Mouse (Mus musculus): ENCODE results near the gene Pde10a. TPM values are rescaled to one million over a fixed set of nuclear protein-coding genes. Genes with fewer than 3 reads are reported as not detected.

Pde10a gene
- total and polyA plus RNA-seq, 2 experiments from 2014 or later: 1.5 to 3.0 TPM

- Histone ChIP-seq H3K9me3 (replicated peaks; ENCODE audit: control insufficient read depth, low read length) (no peaks in the 10 kb centered on the region), H3K9ac (replicated peaks; ENCODE audit: low read depth, low read length) (no peak overlapping the region), H3K4me2 (ENCODE audit: low read depth, low read length) (no peak overlapping the region), H3K4me1 (ENCODE audit: control insufficient read depth, insufficient read depth) (no peaks in the 10 kb centered on the region), H3K27me3 (ENCODE audit: control insufficient read depth, insufficient read depth, low read length) (no peaks in the 10 kb centered on the region), H3K36me3 (replicated peaks; ENCODE audit: control insufficient read depth, insufficient read depth, low read length) (no peaks in the 10 kb centered on the region), H3K27ac (ENCODE audit: low read depth) (no peak overlapping the region), H3K4me3 (ENCODE audit: low read depth, low read length) (no peak overlapping the region)
- 73% methylated on average over 8 of the region's 8 CpGs for WGBS
- TF ChIP-seq CTCF (IDR thresholded peaks at IDR 0.05; ENCODE audit: low read depth): no peak
- no peak for TF ChIP-seq EP300 (IDR thresholded peaks at IDR 0.05; ENCODE audit: low read depth)
- DNase-seq (ENCODE audit: low spot score) (no peak), ATAC-seq (ENCODE audit: insufficient read depth, low read depth) (no peak)
Observed at GRCm38 (mm10) chr17:8626421-8626820, 101.2 kb downstream of the Pde10a start.

- no peak overlapping the region for H3K4me3 ChIP-seq (ENCODE audit: low read depth, low read length)
- no peak overlapping the region for H3K4me2 ChIP-seq (ENCODE audit: low read depth, low read length)
- DNase-seq (ENCODE audit: low spot score) (no peak), ATAC-seq (ENCODE audit: insufficient read depth, low read depth) (no peak)
- no peak overlapping the region for H3K9ac ChIP-seq (replicated peaks; ENCODE audit: low read depth, low read length)
- H3K36me3 ChIP-seq (replicated peaks; ENCODE audit: control insufficient read depth, insufficient read depth, low read length): no peaks in the 10 kb centered on the region
- no peaks in the 10 kb centered on the region for H3K9me3 ChIP-seq (replicated peaks; ENCODE audit: control insufficient read depth, low read length)
- 50% methylated on average over 1 of the region's 1 CpGs for WGBS
- no peak overlapping the region for H3K27ac ChIP-seq (ENCODE audit: low read depth)
- H3K4me1 ChIP-seq (ENCODE audit: control insufficient read depth, insufficient read depth): no peaks in the 10 kb centered on the region
- TF ChIP-seq EP300 (IDR thresholded peaks at IDR 0.05; ENCODE audit: low read depth) (no peak), CTCF (IDR thresholded peaks at IDR 0.05; ENCODE audit: low read depth) (no peak)
- H3K27me3 ChIP-seq (ENCODE audit: control insufficient read depth, insufficient read depth, low read length): no peaks in the 10 kb centered on the region
Observed at GRCm38 (mm10) chr17:8631701-8632100, 106.5 kb downstream of the Pde10a start.

DNA sequence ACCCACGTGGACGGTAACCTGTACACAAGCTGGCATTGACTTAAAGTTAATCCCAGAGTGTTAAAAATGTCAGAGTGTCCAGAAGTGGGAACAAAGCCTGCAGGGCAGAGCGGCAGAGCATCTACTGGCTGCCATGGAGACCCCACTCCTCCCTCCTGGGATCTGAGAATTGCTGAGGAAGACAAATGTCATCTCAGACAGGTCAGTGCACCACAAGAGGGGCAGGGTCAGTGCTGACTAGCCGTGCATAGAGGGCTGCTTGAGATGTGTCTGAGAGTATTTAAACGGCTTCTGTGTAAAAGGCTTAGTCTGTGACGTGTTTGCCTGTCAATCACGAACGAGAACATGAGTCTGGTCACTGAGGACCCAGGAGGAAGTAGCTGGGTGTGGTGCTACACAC, 108.4 kb downstream of the Pde10a start:
- Histone ChIP-seq H3K9ac (replicated peaks; ENCODE audit: low read depth, low read length) (no peak overlapping the region), H3K4me3 (ENCODE audit: low read depth, low read length) (no peak overlapping the region), H3K4me1 (ENCODE audit: control insufficient read depth, insufficient read depth) (no peaks in the 10 kb centered on the region), H3K9me3 (replicated peaks; ENCODE audit: control insufficient read depth, low read length) (no peaks in the 10 kb centered on the region), H3K4me2 (ENCODE audit: low read depth, low read length) (no peak overlapping the region), H3K36me3 (replicated peaks; ENCODE audit: control insufficient read depth, insufficient read depth, low read length) (no peaks in the 10 kb centered on the region), H3K27me3 (ENCODE audit: control insufficient read depth, insufficient read depth, low read length) (no peaks in the 10 kb centered on the region), H3K27ac (ENCODE audit: low read depth) (no peak overlapping the region)
- DNase-seq (ENCODE audit: low spot score): no peak
- WGBS: 60% methylated on average over 8 of the region's 8 CpGs
- TF ChIP-seq EP300 (IDR thresholded peaks at IDR 0.05; ENCODE audit: low read depth): no peak
- TF ChIP-seq CTCF (IDR thresholded peaks at IDR 0.05; ENCODE audit: low read depth): no peak
- no peak for ATAC-seq (ENCODE audit: insufficient read depth, low read depth)

DNA sequence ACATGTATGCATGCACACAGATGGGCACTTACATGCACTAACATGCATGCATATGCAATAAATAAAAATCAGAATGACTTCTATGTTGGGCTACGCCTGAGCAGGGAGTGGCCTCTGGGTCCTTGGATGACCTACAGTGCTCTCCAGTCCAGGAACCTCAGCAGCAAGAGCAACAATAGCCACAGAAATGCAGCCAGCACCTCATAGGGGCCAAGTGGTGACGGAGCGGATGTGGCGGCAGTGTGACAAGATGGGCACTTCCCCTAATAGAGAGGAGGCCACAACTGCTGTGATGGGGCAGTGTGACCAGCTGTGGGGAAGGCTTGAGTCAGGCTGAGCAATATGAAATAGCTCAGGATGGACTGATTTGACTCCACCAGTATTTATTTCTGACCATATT, 109.3 kb downstream of the Pde10a start:
- Histone ChIP-seq H3K9ac (replicated peaks; ENCODE audit: low read depth, low read length) (no peak overlapping the region), H3K27me3 (ENCODE audit: control insufficient read depth, insufficient read depth, low read length) (no peaks in the 10 kb centered on the region), H3K36me3 (replicated peaks; ENCODE audit: control insufficient read depth, insufficient read depth, low read length) (no peaks in the 10 kb centered on the region), H3K9me3 (replicated peaks; ENCODE audit: control insufficient read depth, low read length) (no peaks in the 10 kb centered on the region), H3K4me1 (ENCODE audit: control insufficient read depth, insufficient read depth) (no peaks in the 10 kb centered on the region), H3K4me3 (ENCODE audit: low read depth, low read length) (no peak overlapping the region), H3K27ac (ENCODE audit: low read depth) (no peak overlapping the region), H3K4me2 (ENCODE audit: low read depth, low read length) (no peak overlapping the region)
- 66% methylated on average over 4 of the region's 4 CpGs for WGBS
- TF ChIP-seq CTCF (IDR thresholded peaks at IDR 0.05; ENCODE audit: low read depth): no peak
- TF ChIP-seq EP300 (IDR thresholded peaks at IDR 0.05; ENCODE audit: low read depth): no peak
- DNase-seq (ENCODE audit: low spot score): no peak
- ATAC-seq (ENCODE audit: insufficient read depth, low read depth): no peak

- WGBS: 62% methylated on average over 3 of the region's 3 CpGs
Observed at GRCm38 (mm10) chr17:8636231-8636630, 111.1 kb downstream of the Pde10a start.

GRCm38 (mm10) chr17:8636691-8637090, 111.5 kb downstream of the Pde10a start:
- no peak for TF ChIP-seq CTCF (IDR thresholded peaks at IDR 0.05; ENCODE audit: low read depth)
- no peak for TF ChIP-seq EP300 (IDR thresholded peaks at IDR 0.05; ENCODE audit: low read depth)
- Histone ChIP-seq H3K27ac (ENCODE audit: low read depth) (no peak overlapping the region), H3K9me3 (replicated peaks; ENCODE audit: control insufficient read depth, low read length) (no peaks in the 10 kb centered on the region), H3K36me3 (replicated peaks; ENCODE audit: control insufficient read depth, insufficient read depth, low read length) (no peaks in the 10 kb centered on the region), H3K4me3 (ENCODE audit: low read depth, low read length) (no peak overlapping the region), H3K9ac (replicated peaks; ENCODE audit: low read depth, low read length) (no peak overlapping the region), H3K27me3 (ENCODE audit: control insufficient read depth, insufficient read depth, low read length) (no peaks in the 10 kb centered on the region), H3K4me2 (ENCODE audit: low read depth, low read length) (no peak overlapping the region), H3K4me1 (ENCODE audit: control insufficient read depth, insufficient read depth) (no peaks in the 10 kb centered on the region)
- WGBS: 66% methylated on average over 11 of the region's 11 CpGs
- no peak for ATAC-seq (ENCODE audit: insufficient read depth, low read depth)
- DNase-seq (ENCODE audit: low spot score): no peak

More at GRCm38 (mm10) chr17:8636231-8636630, 111.1 kb downstream of the Pde10a start:
- Histone ChIP-seq H3K27ac (ENCODE audit: low read depth) (no peak overlapping the region), H3K4me3 (ENCODE audit: low read depth, low read length) (no peak overlapping the region), H3K27me3 (ENCODE audit: control insufficient read depth, insufficient read depth, low read length) (no peaks in the 10 kb centered on the region), H3K36me3 (replicated peaks; ENCODE audit: control insufficient read depth, insufficient read depth, low read length) (no peaks in the 10 kb centered on the region), H3K4me2 (ENCODE audit: low read depth, low read length) (no peak overlapping the region), H3K9ac (replicated peaks; ENCODE audit: low read depth, low read length) (no peak overlapping the region), H3K4me1 (ENCODE audit: control insufficient read depth, insufficient read depth) (no peaks in the 10 kb centered on the region), H3K9me3 (replicated peaks; ENCODE audit: control insufficient read depth, low read length) (no peaks in the 10 kb centered on the region)
- ATAC-seq (ENCODE audit: insufficient read depth, low read depth) (no peak), DNase-seq (ENCODE audit: low spot score) (no peak)
- TF ChIP-seq EP300 (IDR thresholded peaks at IDR 0.05; ENCODE audit: low read depth) (no peak), CTCF (IDR thresholded peaks at IDR 0.05; ENCODE audit: low read depth) (no peak)

All from heart, postnatal 0 days (tissue).